Mouse (Mus musculus) activated CD4-positive, CD25-positive, alpha-beta regulatory T cell, adult 4 months (primary cell): ENCODE data around the gene Nvl. TPM values are rescaled to one million over a fixed set of nuclear protein-coding genes. Genes with fewer than 3 reads are reported as not detected.

ENCODE experiments used
- ATAC-seq: one replicate; pipeline ENCODE4 v1.8.0; 2017
- polyA plus RNA-seq, 2 experiments: library from polyadenylated mRNA; unstranded; fragments of 100-300 nt; shearing (Covaris generic); gene quantifications; one replicate each; pipeline ENCODE4 v1.2.1; 2017

Nvl gene
- 10 to 100 TPM; 27.8 to 37.9 TPM for polyA plus RNA-seq

GRCm38 (mm10) chr1:181143950-181144836, at the start of gene Nvl, which contains the start of gene Cnih4:
Gene Nvl (minus strand): TSS chr1:181144204.
Gene Cnih4 (plus strand): TSS chr1:181144693.
- ATAC-seq: peak; percentile 86

DNA sequence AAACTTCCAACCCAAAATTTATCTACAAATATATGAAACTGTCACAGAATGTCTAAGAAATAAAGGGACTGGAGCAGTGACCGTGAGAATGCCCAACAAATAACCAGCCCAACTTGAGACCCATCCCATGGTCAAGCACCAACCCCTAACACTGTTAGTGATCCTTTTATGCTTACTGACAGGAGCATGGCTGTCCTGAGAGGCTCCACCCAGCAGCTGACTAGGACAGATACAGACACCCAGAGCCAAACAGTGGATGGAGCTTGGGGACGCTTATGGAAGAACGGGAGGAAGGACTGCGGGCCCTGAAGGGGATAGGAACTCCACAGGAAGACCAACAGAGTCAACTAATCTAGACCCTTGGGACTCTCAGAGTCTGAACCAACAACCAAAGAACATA, 44.9 kb upstream of the Nvl start:
- ATAC-seq: no peak

- no peak for ATAC-seq
Measured at GRCm38 (mm10) chr1:181170210-181170609, 26.2 kb upstream of the Nvl start.

DNA sequence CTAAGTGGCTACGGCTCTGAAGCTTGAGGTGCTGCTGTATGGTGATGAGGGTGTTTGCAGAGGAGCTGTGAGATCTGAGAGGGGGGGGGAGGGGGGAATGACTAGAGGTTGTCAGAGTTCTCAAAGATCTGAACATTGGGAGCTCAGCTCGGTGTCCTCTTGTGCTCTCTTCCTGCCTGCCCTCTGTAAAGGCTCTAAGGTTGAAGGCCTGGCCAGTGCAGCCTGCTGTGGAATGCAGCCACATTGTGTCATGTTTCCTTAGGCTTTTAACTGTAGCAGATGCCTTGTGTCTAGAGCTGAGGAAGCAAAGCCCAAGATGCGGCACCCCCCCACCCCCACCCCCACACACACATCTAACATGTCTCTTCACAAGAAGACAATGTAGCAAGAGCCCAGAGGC, 24.4 kb upstream of the Nvl start:
- ATAC-seq: no peak

GRCm38 (mm10) chr1:181167816-181168215, 23.8 kb upstream of the Nvl start:
- no peak for ATAC-seq

GRCm38 (mm10) chr1:181151541-181151940, 7.5 kb upstream of the Nvl start:
- peak; percentile 6 for ATAC-seq

- peak; percentile 81 for ATAC-seq
Measured at GRCm38 (mm10) chr1:181150827-181151534, 7.0 kb upstream of the Nvl start.

- ATAC-seq: no peak
Measured at GRCm38 (mm10) chr1:181150431-181150826, 6.4 kb upstream of the Nvl start.

- ATAC-seq: no peak
Measured at GRCm38 (mm10) chr1:181149373-181150017, 5.5 kb upstream of the Nvl start.

GRCm38 (mm10) chr1:181148540-181148939, 4.5 kb upstream of the Nvl start:
- no peak for ATAC-seq

- ATAC-seq: no peak
Measured at GRCm38 (mm10) chr1:181146187-181146586, 2.2 kb upstream of the Nvl start.

DNA sequence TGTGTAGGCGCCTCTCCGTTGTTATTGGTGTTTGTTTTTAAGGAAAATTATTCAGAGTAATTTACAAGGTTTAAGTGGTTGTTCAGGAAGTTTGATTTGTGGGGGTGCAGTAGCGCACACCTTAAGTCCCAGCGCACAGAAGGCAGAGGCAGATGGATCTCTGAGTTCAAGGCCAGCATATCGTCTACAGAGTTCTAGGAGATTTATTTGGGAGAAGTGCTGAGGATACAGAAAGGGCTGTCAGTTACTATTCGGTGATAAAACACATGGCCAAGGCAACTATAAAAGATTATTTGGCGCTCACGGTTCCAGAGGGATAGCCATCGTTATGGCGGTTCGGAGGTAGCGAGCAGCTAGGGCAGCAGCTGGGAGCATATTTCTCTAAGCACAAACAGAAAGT, 962 bp upstream of the Nvl start:
- ATAC-seq: no peak

DNA sequence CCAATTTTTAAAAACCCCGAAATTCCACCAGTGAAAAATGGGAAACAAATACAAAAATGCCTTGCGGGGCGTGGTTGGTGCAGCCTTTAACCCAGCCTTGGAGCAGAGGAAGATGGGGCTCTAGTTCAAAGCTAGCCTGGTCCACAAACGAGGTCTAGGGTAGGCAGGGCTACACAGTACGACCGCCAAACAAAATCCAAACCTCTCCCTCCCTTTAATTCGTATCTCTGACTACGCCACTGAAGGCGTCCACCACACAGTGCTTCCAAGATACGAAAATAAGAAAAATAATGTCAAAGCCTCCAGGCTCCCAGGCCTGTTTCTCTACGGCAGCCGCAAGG, 425 bp downstream of the Nvl start:
- ATAC-seq: peak; percentile 34

DNA sequence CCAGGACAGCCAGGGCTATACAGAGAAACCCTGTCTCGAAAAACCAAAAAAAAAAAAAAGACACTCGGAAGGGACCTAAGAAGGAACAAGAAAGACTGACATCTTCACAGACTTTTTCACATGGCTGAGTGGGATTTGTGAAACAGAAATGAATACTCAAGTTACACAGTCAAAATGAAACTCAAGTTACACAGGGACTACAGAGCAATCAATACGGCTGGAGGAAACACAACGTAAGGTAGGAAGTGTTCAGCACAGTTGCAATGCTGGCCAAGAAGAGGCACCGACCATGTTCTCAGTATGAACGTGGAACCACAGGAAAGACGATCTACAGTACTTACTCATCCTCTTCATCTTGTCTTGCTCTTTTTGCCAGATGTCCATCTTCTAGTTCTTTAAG, 5.3 kb downstream of the Nvl start:
- peak; percentile 73 for ATAC-seq

DNA sequence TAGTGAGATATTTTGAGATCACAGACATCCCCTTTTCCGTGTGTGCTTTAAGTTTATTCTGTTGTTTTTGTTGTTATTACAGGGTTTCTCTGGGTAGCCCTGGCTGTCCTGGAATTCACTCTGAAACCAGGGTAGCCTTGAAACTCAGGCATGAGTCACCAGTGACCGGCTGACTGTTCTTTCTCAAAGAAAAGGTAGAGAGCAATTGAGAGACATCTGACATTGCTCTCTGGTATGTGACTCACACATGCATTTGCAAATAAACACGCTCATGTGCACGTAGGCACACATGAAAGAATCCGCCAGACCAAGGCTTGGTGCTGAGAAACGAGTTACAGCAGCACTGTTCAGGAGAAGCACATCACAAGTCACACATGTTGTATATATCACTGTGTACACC, 12.1 kb downstream of the Nvl start:
- ATAC-seq: no peak

DNA sequence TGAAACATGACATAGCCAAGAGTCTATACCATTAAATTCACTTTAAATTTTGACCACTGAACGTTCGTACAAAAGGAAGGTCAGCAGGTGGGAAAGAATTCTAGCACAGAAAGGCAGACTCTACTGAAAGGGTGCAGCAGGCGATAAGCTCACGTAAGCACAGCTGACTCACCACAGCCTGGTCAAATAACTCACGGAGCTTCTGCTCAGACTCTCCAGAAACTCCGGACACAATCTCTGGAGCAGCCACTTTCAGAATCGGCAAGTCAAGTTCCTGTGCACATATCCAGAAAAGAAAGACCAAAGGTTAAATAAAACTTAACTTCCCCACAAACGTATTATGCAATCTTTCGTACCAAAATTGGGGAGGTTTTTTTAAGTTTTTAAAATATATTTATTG, 17.2 kb downstream of the Nvl start:
- ATAC-seq: no peak

DNA sequence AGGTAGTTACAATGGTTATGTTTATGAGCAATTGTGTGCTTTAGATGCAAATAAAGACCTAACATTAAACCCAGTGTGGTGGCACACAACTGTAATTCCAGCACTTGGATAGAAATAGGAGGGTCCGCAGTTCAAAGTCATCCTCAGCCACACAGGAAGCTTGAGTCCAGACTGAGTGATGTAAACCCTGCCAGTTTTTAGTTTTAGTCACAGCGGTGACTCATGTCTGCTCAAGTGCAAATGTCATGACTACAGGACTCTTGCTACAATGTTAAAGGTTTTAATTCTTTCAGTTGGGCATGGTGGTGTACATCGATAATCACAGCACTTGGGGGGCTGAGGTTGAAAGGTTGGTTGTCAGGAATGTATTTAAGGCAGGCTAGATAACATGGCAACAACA, 18.1 kb downstream of the Nvl start:
- ATAC-seq: no peak

- no peak for ATAC-seq
Measured at GRCm38 (mm10) chr1:181124145-181124544, 19.9 kb downstream of the Nvl start.

GRCm38 (mm10) chr1:181117112-181117511, 26.9 kb downstream of the Nvl start:
- ATAC-seq: no peak

DNA sequence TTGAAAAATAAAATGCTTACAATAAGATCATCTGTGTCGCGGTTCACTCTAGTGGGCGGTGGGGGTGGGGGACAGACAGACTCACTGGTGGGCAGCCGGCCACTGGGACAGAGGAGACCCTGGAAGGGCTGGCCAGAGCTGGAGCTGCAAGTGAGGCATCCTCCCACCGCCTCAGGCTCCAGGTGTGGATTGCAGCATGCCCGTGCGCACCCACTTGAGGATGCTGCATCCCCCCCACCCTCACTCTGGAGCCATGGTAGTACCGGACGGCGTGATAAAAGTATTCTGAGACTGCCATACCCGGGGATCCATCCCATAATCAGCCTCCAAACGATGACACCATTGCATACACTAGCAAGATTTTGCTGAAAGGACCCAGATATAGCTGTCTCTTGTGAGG, 54.0 kb downstream of the Nvl start:
- no peak for ATAC-seq

DNA sequence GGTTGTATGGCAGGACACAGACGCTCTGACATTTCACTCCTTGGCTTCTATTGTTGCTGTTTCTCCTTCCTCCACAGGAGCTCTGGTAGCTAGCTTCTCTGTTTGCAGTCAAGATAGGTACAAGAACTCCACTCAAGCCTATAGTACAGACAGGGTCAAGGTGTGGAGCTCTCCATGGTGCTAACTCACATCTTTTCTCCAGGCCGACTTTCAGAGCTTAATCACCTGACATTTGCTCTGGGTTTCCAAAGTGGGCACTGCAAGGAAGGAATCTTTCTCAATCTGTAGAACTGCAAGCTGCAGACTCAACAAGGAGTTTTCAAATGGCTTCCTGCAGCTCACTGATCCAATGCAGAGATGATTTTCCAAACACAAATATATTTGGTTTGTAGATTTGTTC, 60.0 kb downstream of the Nvl start:
- ATAC-seq: no peak

- no peak for ATAC-seq
Measured at GRCm38 (mm10) chr1:181073075-181073474, 70.9 kb downstream of the Nvl start.

GRCm38 (mm10) chr1:181069671-181070070, 74.3 kb downstream of the Nvl start:
- ATAC-seq: no peak

DNA sequence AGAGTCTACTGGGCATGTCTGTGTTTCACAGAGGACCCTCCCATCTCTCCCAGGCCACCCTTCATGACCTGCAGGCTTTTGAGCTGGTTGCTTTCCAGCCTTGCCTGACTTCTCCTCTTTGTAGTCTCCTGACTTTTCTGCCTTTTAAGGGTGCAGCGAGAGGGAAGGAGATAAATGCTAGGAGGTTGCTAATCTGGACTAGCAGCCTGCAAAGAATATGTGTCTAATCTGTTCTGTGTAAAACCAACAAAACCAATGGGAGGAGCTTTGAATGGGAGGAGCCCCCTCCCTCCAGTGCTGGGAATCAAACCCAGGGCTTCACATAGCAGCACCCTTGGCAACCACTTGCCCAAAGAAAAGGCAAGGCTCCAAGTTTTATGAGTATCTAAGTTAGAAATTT, 75.7 kb downstream of the Nvl start:
- ATAC-seq: no peak
